Mouse (Mus musculus) liver, embryonic 15.5 days (tissue): ENCODE results near the gene Pxmp2. TPM values are rescaled to one million over a fixed set of nuclear protein-coding genes. Genes with fewer than 3 reads are reported as not detected.
A peak's percentile ranks its signal among the peaks of the same experiment; 100 is the strongest.

Experiments
- ATAC-seq: fragments of 200-750 bp; cut with Nextera tagmentation; 2 replicates; pipeline ENCODE4 v1.8.0; 2017; ENCODE audit warnings: moderate number of reproducible peaks, mild to moderate bottlenecking, moderate library complexity; ENCODE audit not compliant: insufficient read depth
- H3K27ac ChIP-seq: fragments of 300-500 bp; sonication (generic); replicated peaks from 2 replicates; pipeline ENCODE4 v1.5.1; 2015; ENCODE audit warnings: mild to moderate bottlenecking, inconsistent platforms
- H3K27me3 ChIP-seq: fragments of 300-500 bp; sonication (generic); 2 replicates; pipeline ENCODE4 v1.6.1; 2015; ENCODE audit warnings: mild to moderate bottlenecking, inconsistent platforms
- H3K36me3 ChIP-seq: fragments of 300-500 bp; sonication (generic); replicated peaks from 2 replicates; pipeline ENCODE4 v1.6.1; 2015; ENCODE audit warnings: moderate library complexity, mild to moderate bottlenecking, inconsistent platforms
- H3K4me1 ChIP-seq: fragments of 300-500 bp; sonication (generic); replicated peaks from 2 replicates; pipeline ENCODE4 v1.6.1; 2015; ENCODE audit warnings: inconsistent platforms
- H3K4me2 ChIP-seq: fragments of 300-500 bp; sonication (generic); 2 replicates; pipeline ENCODE4 v1.6.1; 2015; ENCODE audit warnings: moderate library complexity, mild to moderate bottlenecking, inconsistent platforms
- H3K4me3 ChIP-seq: fragments of 300-500 bp; sonication (generic); replicated peaks from 2 replicates; pipeline ENCODE4 v1.5.1; 2015; ENCODE audit warnings: mild to moderate bottlenecking, inconsistent platforms
- H3K9ac ChIP-seq: fragments of 300-500 bp; sonication (generic); 2 replicates; pipeline ENCODE4 v1.6.1; 2015; ENCODE audit warnings: moderate library complexity, mild to moderate bottlenecking, inconsistent platforms
- H3K9me3 ChIP-seq: fragments of 300-500 bp; sonication (generic); replicated peaks from 2 replicates; pipeline ENCODE4 v1.6.1; 2016; ENCODE audit warnings: inconsistent platforms
- WGBS: fragments of 180-500 bp; shearing (Covaris S2); methylation state at CpG from one replicate; pipeline ENCODE4 v1.1.7; 2015; ENCODE audit warnings: mixed read lengths; ENCODE audit not compliant: insufficient replicate concordance; 5-methylcytosine and 5-hydroxymethylcytosine counted together
- polyA plus RNA-seq: library from polyadenylated mRNA; unstranded; fragments of >200 nt; fragmentation: Nextera tagmentation; extraction: Ambion mirVana; gene quantifications from 2 replicates; pipeline ENCODE4 v1.2.1, GENCODE M21; 2015

Gene Pxmp2
- 44.6 and 45.0 TPM in 2 replicates for polyA plus RNA-seq

- Histone ChIP-seq H3K36me3 (peaks cover 30% of the 10 kb centered on the region), H3K4me3 (peak within 1 kb of the TSS; percentile 90), H3K4me2 (peak within 1 kb of the TSS; percentile 100), H3K27me3 (no peaks in the 10 kb centered on the region), H3K9ac (peak within 1 kb of the TSS; percentile 82), H3K9me3 (no peaks in the 10 kb centered on the region), H3K27ac (peak within 1 kb of the TSS; percentile 85), H3K4me1 (peaks cover 34% of the 10 kb centered on the region)
- ATAC-seq, result peak; percentile 97
- 0% methylated on average over 60 of the region's 64 CpGs for WGBS
Observed at GRCm38 (mm10) chr5:110285770-110286445, at the start of gene Pxmp2, which contains the start of gene Pole. Gene Pxmp2, minus strand, starts transcription at chr5:110286186. Gene Pole, plus strand, starts transcription at chr5:110286306.

- Histone ChIP-seq H3K27me3 (no peaks in the 10 kb centered on the region), H3K27ac (no peak overlapping the region), H3K9ac (no peak overlapping the region), H3K36me3 (peaks cover 92% of the 10 kb centered on the region), H3K9me3 (no peaks in the 10 kb centered on the region), H3K4me3 (no peak overlapping the region), H3K4me1 (no peaks in the 10 kb centered on the region), H3K4me2 (no peak overlapping the region)
- ATAC-seq, result no peak
- 54% methylated on average over 3 of the region's 3 CpGs for WGBS
Observed at GRCm38 (mm10) chr5:110330508-110330907, 44.5 kb upstream of the Pxmp2 start.

- no peak for ATAC-seq
- no peak overlapping the region for H3K4me3 ChIP-seq
- H3K4me2 ChIP-seq, result no peak overlapping the region
- peaks cover 90% of the 10 kb centered on the region for H3K36me3 ChIP-seq
- no peaks in the 10 kb centered on the region for H3K27me3 ChIP-seq
- H3K27ac ChIP-seq, result no peak overlapping the region
- H3K4me1 ChIP-seq, result no peaks in the 10 kb centered on the region
- H3K9ac ChIP-seq, result no peak overlapping the region
- no peaks in the 10 kb centered on the region for H3K9me3 ChIP-seq
- 86% methylated on average over 3 of the region's 3 CpGs for WGBS
Observed at GRCm38 (mm10) chr5:110313127-110313526, 27.1 kb upstream of the Pxmp2 start.

GRCm38 (mm10) chr5:110308861-110309260 is 22.9 kb upstream of the Pxmp2 start:
- Histone ChIP-seq H3K4me2 (no peak overlapping the region), H3K36me3 (peaks cover 98% of the 10 kb centered on the region), H3K4me1 (no peaks in the 10 kb centered on the region), H3K9me3 (no peaks in the 10 kb centered on the region), H3K27me3 (no peaks in the 10 kb centered on the region), H3K9ac (no peak overlapping the region), H3K4me3 (no peak overlapping the region), H3K27ac (no peak overlapping the region)
- no peak for ATAC-seq
- WGBS, result 82% methylated on average over 7 of the region's 7 CpGs

GRCm38 (mm10) chr5:110300591-110300990 is 14.6 kb upstream of the Pxmp2 start:
- no peak overlapping the region for H3K4me2 ChIP-seq
- H3K36me3 ChIP-seq, result peaks cover 98% of the 10 kb centered on the region
- H3K4me3 ChIP-seq, result no peak overlapping the region
- H3K27me3 ChIP-seq, result no peaks in the 10 kb centered on the region
- 72% methylated on average over 2 of the region's 2 CpGs for WGBS
- H3K9ac ChIP-seq, result no peak overlapping the region
- no peak for ATAC-seq
- no peak overlapping the region for H3K27ac ChIP-seq
- no peaks in the 10 kb centered on the region for H3K4me1 ChIP-seq
- H3K9me3 ChIP-seq, result no peaks in the 10 kb centered on the region

- WGBS, result 77% methylated on average over 1 of the region's 1 CpGs
- H3K9me3 ChIP-seq, result no peaks in the 10 kb centered on the region
- no peak overlapping the region for H3K4me2 ChIP-seq
- peaks cover 2% of the 10 kb centered on the region for H3K4me1 ChIP-seq
- H3K27me3 ChIP-seq, result no peaks in the 10 kb centered on the region
- no peak overlapping the region for H3K27ac ChIP-seq
- H3K9ac ChIP-seq, result no peak overlapping the region
- peaks cover 93% of the 10 kb centered on the region for H3K36me3 ChIP-seq
- no peak overlapping the region for H3K4me3 ChIP-seq
- ATAC-seq, result no peak
Observed at GRCm38 (mm10) chr5:110296637-110297036, 10.7 kb upstream of the Pxmp2 start.

GRCm38 (mm10) chr5:110291649-110292048 is 5.7 kb upstream of the Pxmp2 start:
- WGBS, result 37% methylated on average over 1 of the region's 1 CpGs
- Histone ChIP-seq H3K36me3 (peaks cover 75% of the 10 kb centered on the region), H3K4me1 (peaks cover 23% of the 10 kb centered on the region), H3K9me3 (no peaks in the 10 kb centered on the region), H3K27ac (no peak overlapping the region), H3K9ac (no peak overlapping the region), H3K4me3 (no peak overlapping the region), H3K4me2 (no peak overlapping the region), H3K27me3 (no peaks in the 10 kb centered on the region)
- ATAC-seq, result no peak

- Histone ChIP-seq H3K36me3 (peaks cover 41% of the 10 kb centered on the region), H3K27ac (no peak overlapping the region), H3K9ac (peak overlapping the region; percentile 82), H3K4me3 (peak overlapping the region; percentile 90), H3K27me3 (no peaks in the 10 kb centered on the region), H3K9me3 (no peaks in the 10 kb centered on the region), H3K4me2 (peak overlapping the region; percentile 100), H3K4me1 (peaks cover 43% of the 10 kb centered on the region)
- no peak for ATAC-seq
- 57% methylated on average over 2 of the region's 2 CpGs for WGBS
Observed at GRCm38 (mm10) chr5:110287084-110287475, 1.1 kb upstream of the Pxmp2 start.

GRCm38 (mm10) chr5:110286446-110287083 is 579 bp upstream of the Pxmp2 start:
- Histone ChIP-seq H3K9me3 (no peaks in the 10 kb centered on the region), H3K4me1 (peaks cover 40% of the 10 kb centered on the region), H3K4me3 (peak overlapping the region; percentile 90), H3K4me2 (peak overlapping the region; percentile 100), H3K27ac (peak overlapping the region; percentile 85), H3K9ac (peak overlapping the region; percentile 82), H3K36me3 (peaks cover 36% of the 10 kb centered on the region), H3K27me3 (no peaks in the 10 kb centered on the region)
- WGBS, result 1% methylated on average over 31 of the region's 31 CpGs
- ATAC-seq, result peak; percentile 81

- no peak for ATAC-seq
Observed at GRCm38 (mm10) chr5:110285156-110285555, 830 bp downstream of the Pxmp2 start.

GRCm38 (mm10) chr5:110284536-110284935 is 1.4 kb downstream of the Pxmp2 start:
- Histone ChIP-seq H3K4me3 (peak overlapping the region; percentile 90), H3K27ac (peak overlapping the region; percentile 83), H3K9ac (peak overlapping the region; percentile 82), H3K36me3 (peaks cover 16% of the 10 kb centered on the region), H3K9me3 (no peaks in the 10 kb centered on the region), H3K4me2 (peak overlapping the region; percentile 100), H3K4me1 (peaks cover 32% of the 10 kb centered on the region), H3K27me3 (no peaks in the 10 kb centered on the region)
- ATAC-seq, result no peak
- under 1% methylated on average over 4 of the region's 4 CpGs for WGBS

More at GRCm38 (mm10) chr5:110285156-110285555, 830 bp downstream of the Pxmp2 start:
- peak overlapping the region; percentile 100 for H3K4me2 ChIP-seq
- peak overlapping the region; percentile 90 for H3K4me3 ChIP-seq
- H3K27me3 ChIP-seq, result no peaks in the 10 kb centered on the region
- WGBS, result under 1% methylated on average over 15 of the region's 15 CpGs
- H3K27ac ChIP-seq, result peak overlapping the region; percentile 83
- peaks cover 32% of the 10 kb centered on the region for H3K4me1 ChIP-seq
- H3K9ac ChIP-seq, result peak overlapping the region; percentile 82
- peaks cover 22% of the 10 kb centered on the region for H3K36me3 ChIP-seq
- H3K9me3 ChIP-seq, result no peaks in the 10 kb centered on the region
